Mouse (Mus musculus): ENCODE measurements at regions not wholly inside any gene's neighbourhood (a gene's known extent, or its start where the extent isn't known, plus 50 kb on each side); places are given as distances from the start of the nearest gene placed in this dataset.
A peak's percentile ranks its signal among the peaks of the same experiment; 100 is the strongest.

DNA sequence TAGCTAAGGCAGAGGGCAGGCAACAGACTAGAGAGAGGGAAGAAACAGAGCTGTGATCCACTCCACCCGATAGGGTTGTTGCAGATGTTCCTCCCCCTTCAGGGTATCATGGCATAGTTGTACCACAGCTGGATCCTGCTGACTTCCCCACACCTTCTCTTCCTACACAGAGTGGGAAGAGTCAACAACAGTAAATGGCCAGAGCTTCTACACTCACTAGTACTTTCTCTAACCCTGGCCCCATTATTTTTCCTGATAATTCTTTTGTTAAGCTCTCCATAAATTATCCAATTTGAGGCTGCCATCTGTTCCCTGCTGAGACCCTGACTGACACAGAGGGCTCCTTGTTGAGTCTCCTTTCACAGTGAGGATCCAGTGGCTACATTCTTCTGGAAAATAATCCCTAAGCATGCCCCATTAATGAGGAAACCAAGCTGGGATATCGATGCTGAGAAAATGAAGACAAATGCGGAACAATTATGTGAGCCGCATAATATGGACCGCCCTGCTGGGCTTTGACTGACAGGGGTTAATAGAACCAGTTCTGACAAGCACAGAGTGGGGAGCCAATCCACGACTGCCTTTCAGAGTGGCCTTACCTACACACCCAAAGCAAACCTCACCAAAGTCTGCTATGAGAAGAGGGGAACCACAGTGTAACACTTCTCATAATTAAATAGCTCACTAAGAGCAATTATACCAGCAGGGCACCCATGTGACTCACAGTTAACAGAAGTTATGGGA, 537.7 kb upstream of the Jmjd1c start:
- Histone ChIP-seq H3K27ac (replicated peaks) (no peak overlapping the region), H3K4me1 (no peaks in the 10 kb centered on the region), H3K4me3 (replicated peaks) (no peak overlapping the region), H3K36me3 (no peaks in the 10 kb centered on the region), H3K9me3 (replicated peaks) (no peaks in the 10 kb centered on the region), H3K4me2 (no peak overlapping the region), H3K27me3 (replicated peaks) (no peaks in the 10 kb centered on the region), H3K9ac (replicated peaks) (no peak overlapping the region)
- no peak for ATAC-seq (ENCODE audit: low FRiP score)
- WGBS, result 44% methylated on average over 6 of the region's 6 CpGs

GRCm38 (mm10) chr10:66565374-66565773, 530.6 kb upstream of the Jmjd1c start:
- H3K27me3 ChIP-seq (replicated peaks), result no peaks in the 10 kb centered on the region
- no peak overlapping the region for H3K27ac ChIP-seq (replicated peaks)
- no peaks in the 10 kb centered on the region for H3K36me3 ChIP-seq
- ATAC-seq (ENCODE audit: low FRiP score), result no peak
- no peak overlapping the region for H3K9ac ChIP-seq (replicated peaks)
- no peak overlapping the region for H3K4me2 ChIP-seq
- H3K4me1 ChIP-seq, result no peaks in the 10 kb centered on the region
- no peak overlapping the region for H3K4me3 ChIP-seq (replicated peaks)
- WGBS, result 80% methylated on average over 6 of the region's 6 CpGs
- no peaks in the 10 kb centered on the region for H3K9me3 ChIP-seq (replicated peaks)

DNA sequence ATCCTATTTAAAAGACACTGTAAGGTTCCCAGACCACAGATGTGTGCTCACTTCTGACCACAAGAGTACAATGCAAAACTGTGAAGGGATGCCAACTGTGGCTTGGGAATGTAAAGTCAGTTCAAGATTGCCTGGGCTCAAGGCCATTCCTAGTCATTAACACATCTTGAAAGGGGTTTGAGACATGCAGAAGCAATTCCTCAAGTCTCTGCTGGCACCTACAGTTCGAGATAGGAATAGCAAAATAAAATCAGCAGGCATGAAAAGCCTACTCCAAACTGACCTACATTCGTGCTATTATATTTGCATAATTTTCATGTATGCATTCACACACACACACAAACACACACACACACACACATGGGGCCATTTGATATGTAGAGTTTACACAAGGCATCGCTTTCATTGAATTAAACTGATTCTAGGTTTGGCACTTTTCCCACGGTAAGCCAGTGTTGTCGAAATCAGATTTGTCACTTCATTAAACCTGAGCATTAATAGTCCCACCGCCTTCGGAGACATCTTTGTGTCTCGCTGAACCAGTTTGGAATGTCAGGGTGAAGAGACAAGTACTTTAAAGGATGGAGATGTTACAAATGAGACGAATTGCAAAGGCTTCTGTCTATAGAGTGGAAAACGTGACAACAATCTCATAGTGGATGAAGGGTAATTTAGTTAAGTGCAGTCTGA, 520.9 kb upstream of the Jmjd1c start:
- H3K36me3 ChIP-seq, result no peaks in the 10 kb centered on the region
- H3K4me1 ChIP-seq, result no peaks in the 10 kb centered on the region
- H3K27me3 ChIP-seq (replicated peaks), result no peaks in the 10 kb centered on the region
- no peaks in the 10 kb centered on the region for H3K9me3 ChIP-seq (replicated peaks)
- ATAC-seq (ENCODE audit: low FRiP score), result peak; percentile 65; the same call in 1 of the 2 replicates
- no peak overlapping the region for H3K27ac ChIP-seq (replicated peaks)
- WGBS, result 39% methylated on average over 10 of the region's 10 CpGs
- H3K4me3 ChIP-seq (replicated peaks), result no peak overlapping the region
- H3K9ac ChIP-seq (replicated peaks), result no peak overlapping the region
- no peak overlapping the region for H3K4me2 ChIP-seq

DNA sequence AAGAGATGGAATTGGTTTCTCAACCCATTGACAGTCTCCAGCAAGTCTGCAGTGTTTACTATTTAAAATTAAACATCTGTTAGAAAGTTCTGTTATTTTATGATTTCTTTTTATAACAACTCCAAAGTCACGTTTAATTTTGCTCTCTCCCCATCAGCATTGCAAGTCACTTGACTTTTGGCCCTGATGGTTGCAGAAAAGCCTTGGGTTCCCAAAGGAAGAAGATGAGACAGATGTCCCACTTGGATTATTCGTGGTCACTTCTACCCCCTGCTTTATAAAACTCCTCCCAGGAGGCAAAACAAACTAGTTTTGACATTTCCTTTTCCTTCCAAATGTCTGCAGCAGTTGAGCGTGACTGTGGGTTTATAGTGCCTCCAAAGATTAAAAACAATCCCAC, 502.9 kb upstream of the Jmjd1c start:
- WGBS, result 59% methylated on average over 3 of the region's 3 CpGs

GRCm38 (mm10) chr10:66593506-66593905, 502.4 kb upstream of the Jmjd1c start:
- ATAC-seq (ENCODE audit: low FRiP score), result no peak
- no peak overlapping the region for H3K4me3 ChIP-seq (replicated peaks)
- no peaks in the 10 kb centered on the region for H3K27me3 ChIP-seq (replicated peaks)
- no peak overlapping the region for H3K9ac ChIP-seq (replicated peaks)
- no peak overlapping the region for H3K4me2 ChIP-seq
- no peaks in the 10 kb centered on the region for H3K9me3 ChIP-seq (replicated peaks)
- H3K36me3 ChIP-seq, result no peaks in the 10 kb centered on the region
- 68% methylated on average over 6 of the region's 6 CpGs for WGBS
- H3K4me1 ChIP-seq, result no peaks in the 10 kb centered on the region
- H3K27ac ChIP-seq (replicated peaks), result no peak overlapping the region

More for the DNA sequence above, 502.9 kb upstream of the Jmjd1c start:
- Histone ChIP-seq H3K4me2 (no peak overlapping the region), H3K4me1 (no peaks in the 10 kb centered on the region), H3K9ac (replicated peaks) (no peak overlapping the region), H3K27me3 (replicated peaks) (no peaks in the 10 kb centered on the region), H3K9me3 (replicated peaks) (no peaks in the 10 kb centered on the region), H3K4me3 (replicated peaks) (no peak overlapping the region), H3K36me3 (no peaks in the 10 kb centered on the region), H3K27ac (replicated peaks) (no peak overlapping the region)
- ATAC-seq (ENCODE audit: low FRiP score), result no peak

DNA sequence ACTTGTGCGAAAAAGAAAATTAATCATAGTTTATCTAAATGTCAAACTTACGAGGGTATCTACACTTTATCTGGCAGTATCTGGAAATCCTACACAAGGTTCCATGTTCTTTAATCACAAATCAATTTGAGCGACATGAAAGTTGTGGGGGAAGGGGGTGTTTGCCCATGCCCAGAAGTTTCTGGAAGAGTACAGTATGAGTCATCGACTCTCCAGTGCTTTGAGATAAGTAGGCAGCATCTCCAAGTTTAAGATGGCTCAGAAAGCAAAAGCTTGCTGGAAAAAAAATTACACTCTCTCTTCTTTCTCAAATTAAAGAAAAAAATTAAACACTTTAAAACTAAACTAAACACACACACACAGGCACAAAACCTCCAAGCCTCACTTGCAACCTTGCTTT, 498.0 kb upstream of the Jmjd1c start:
- H3K27ac ChIP-seq (replicated peaks), result no peak overlapping the region
- no peaks in the 10 kb centered on the region for H3K36me3 ChIP-seq
- H3K9me3 ChIP-seq (replicated peaks), result no peaks in the 10 kb centered on the region
- no peaks in the 10 kb centered on the region for H3K27me3 ChIP-seq (replicated peaks)
- H3K9ac ChIP-seq (replicated peaks), result no peak overlapping the region
- 93% methylated on average over 4 of the region's 4 CpGs for WGBS
- no peaks in the 10 kb centered on the region for H3K4me1 ChIP-seq
- ATAC-seq (ENCODE audit: low FRiP score), result no peak
- H3K4me2 ChIP-seq, result no peak overlapping the region
- no peak overlapping the region for H3K4me3 ChIP-seq (replicated peaks)

DNA sequence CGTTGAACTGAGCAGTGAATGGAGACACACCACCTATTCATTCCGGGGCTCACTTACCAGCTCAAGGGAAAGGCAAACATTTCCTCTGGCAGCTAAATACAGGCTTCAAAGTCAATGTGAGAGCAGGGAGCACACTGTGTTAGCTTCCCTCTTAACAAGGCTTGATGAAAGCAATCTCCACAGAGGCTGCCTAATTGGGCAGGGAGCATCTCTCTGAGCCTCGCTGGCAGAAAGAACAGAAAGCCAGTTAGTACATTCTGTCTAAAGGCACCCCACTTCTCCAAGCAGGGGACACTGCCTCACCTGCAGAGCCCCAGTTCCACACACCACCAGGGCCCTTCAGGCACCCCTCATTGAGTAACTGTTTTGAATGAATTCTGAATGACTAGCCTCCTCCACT, 488.8 kb upstream of the Jmjd1c start:
- Histone ChIP-seq H3K4me3 (replicated peaks) (no peak overlapping the region), H3K4me2 (no peak overlapping the region), H3K27me3 (replicated peaks) (no peaks in the 10 kb centered on the region), H3K36me3 (no peaks in the 10 kb centered on the region), H3K9me3 (replicated peaks) (no peaks in the 10 kb centered on the region), H3K4me1 (no peaks in the 10 kb centered on the region), H3K9ac (replicated peaks) (no peak overlapping the region), H3K27ac (replicated peaks) (no peak overlapping the region)
- 56% methylated on average over 3 of the region's 3 CpGs for WGBS
- ATAC-seq (ENCODE audit: low FRiP score), result no peak

GRCm38 (mm10) chr10:66616280-66616679, 479.6 kb upstream of the Jmjd1c start:
- H3K4me3 ChIP-seq (replicated peaks), result no peak overlapping the region
- no peaks in the 10 kb centered on the region for H3K4me1 ChIP-seq
- no peak overlapping the region for H3K9ac ChIP-seq (replicated peaks)
- no peaks in the 10 kb centered on the region for H3K27me3 ChIP-seq (replicated peaks)
- WGBS, result 71% methylated on average over 3 of the region's 3 CpGs
- H3K4me2 ChIP-seq, result no peak overlapping the region
- no peak overlapping the region for H3K27ac ChIP-seq (replicated peaks)
- H3K9me3 ChIP-seq (replicated peaks), result no peaks in the 10 kb centered on the region
- no peaks in the 10 kb centered on the region for H3K36me3 ChIP-seq
- ATAC-seq (ENCODE audit: low FRiP score), result no peak

GRCm38 (mm10) chr10:66630996-66631395, 464.9 kb upstream of the Jmjd1c start:
- Histone ChIP-seq H3K9me3 (replicated peaks) (no peaks in the 10 kb centered on the region), H3K27me3 (replicated peaks) (no peaks in the 10 kb centered on the region), H3K4me3 (replicated peaks) (no peak overlapping the region), H3K9ac (replicated peaks) (no peak overlapping the region), H3K4me2 (no peak overlapping the region), H3K27ac (replicated peaks) (no peak overlapping the region), H3K36me3 (no peaks in the 10 kb centered on the region), H3K4me1 (no peaks in the 10 kb centered on the region)
- ATAC-seq (ENCODE audit: low FRiP score), result no peak
- 84% methylated on average over 3 of the region's 3 CpGs for WGBS

DNA sequence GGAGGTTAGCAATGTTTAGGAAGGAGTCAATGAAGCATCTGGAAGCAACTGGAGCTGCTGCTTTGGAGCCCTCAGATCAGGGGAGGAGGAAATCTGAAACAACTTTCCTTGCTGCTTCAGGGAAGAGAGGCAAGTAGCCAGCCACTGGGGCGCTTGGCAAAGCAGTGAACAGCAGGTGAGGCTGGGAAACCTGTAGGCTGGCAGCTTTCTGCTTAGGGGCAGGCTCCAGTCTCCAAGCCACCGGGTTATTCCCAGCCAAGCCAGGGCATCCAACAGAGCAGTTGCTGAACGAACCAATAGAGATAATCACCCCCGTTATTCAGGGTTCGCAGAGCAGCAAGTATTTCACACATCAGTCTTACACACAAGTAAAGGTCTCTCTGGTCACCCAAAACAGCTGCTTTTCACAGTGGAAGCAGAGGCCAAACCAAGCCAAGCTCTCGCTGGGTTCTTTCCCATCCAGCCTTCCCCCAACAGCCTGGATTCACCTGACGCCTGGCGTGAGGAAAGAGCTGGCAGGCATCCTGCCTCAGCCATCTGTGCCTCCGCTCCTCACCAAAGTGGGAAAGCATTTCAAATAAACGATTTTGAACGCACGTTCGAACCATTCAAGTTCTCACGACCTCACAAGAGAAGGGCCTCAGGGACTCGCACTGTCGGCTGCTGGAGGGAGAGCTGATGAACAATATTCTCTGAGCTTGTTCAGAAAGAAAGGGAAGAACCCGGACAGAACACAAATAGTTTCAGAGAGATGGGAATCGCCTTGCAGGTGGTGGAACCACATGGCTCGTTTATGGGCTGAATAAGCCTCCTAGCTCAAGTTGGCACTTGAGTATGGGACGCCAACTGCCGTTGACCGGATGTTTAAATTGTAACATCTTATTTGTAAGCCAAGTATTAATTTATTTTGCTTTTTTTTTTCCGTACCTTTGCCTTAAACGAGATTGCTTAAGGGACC, 454.8 kb upstream of the Jmjd1c start:
- Histone ChIP-seq H3K27ac (replicated peaks) (no peak overlapping the region), H3K4me3 (replicated peaks) (no peak overlapping the region), H3K9me3 (replicated peaks) (no peaks in the 10 kb centered on the region), H3K27me3 (replicated peaks) (no peaks in the 10 kb centered on the region), H3K4me2 (no peak overlapping the region), H3K9ac (replicated peaks) (no peak overlapping the region), H3K36me3 (no peaks in the 10 kb centered on the region), H3K4me1 (peaks cover 9% of the 10 kb centered on the region)
- 55% methylated on average over 24 of the region's 24 CpGs for WGBS
- no peak; the same call in 1 of the 2 replicates for ATAC-seq (ENCODE audit: low FRiP score)

GRCm38 (mm10) chr10:66641966-66642365, 454.0 kb upstream of the Jmjd1c start:
- H3K36me3 ChIP-seq, result no peaks in the 10 kb centered on the region
- H3K4me3 ChIP-seq (replicated peaks), result no peak overlapping the region
- H3K27ac ChIP-seq (replicated peaks), result no peak overlapping the region
- peaks cover 9% of the 10 kb centered on the region for H3K4me1 ChIP-seq
- ATAC-seq (ENCODE audit: low FRiP score), result no peak
- 88% methylated on average over 6 of the region's 6 CpGs for WGBS
- no peak overlapping the region for H3K9ac ChIP-seq (replicated peaks)
- H3K9me3 ChIP-seq (replicated peaks), result no peaks in the 10 kb centered on the region
- no peak overlapping the region for H3K4me2 ChIP-seq
- no peaks in the 10 kb centered on the region for H3K27me3 ChIP-seq (replicated peaks)

Measured in neural tube, embryonic 15.5 days (tissue).